Mouse (Mus musculus) hindbrain, embryonic 16.5 days (tissue): ENCODE measurements at regions not wholly inside any gene's neighbourhood (a gene's known extent, or its start where the extent isn't known, plus 50 kb on each side); places are given as distances from the start of the nearest gene placed in this dataset.
A peak's percentile ranks its signal among the peaks of the same experiment; 100 is the strongest.

Source experiments
- ATAC-seq: fragments of 200-750 bp; cut with Nextera tagmentation; 2 replicates; pipeline ENCODE4 v1.8.0; 2017; ENCODE audit warnings: moderate TSS enrichment, moderate library complexity
- H3K27ac ChIP-seq: fragments of 300-500 bp; sonication (generic); 2 replicates; pipeline ENCODE4 v1.5.1; 2014; ENCODE audit warnings: low read depth, mild to moderate bottlenecking, control low read depth, low read length, moderate library complexity
- H3K27me3 ChIP-seq: fragments of 300-500 bp; sonication (generic); replicated peaks from 2 replicates; pipeline ENCODE4 v1.6.1; 2014; ENCODE audit warnings: low read length; ENCODE audit not compliant: control insufficient read depth, insufficient read depth
- H3K36me3 ChIP-seq: fragments of 300-500 bp; sonication (generic); 2 replicates; pipeline ENCODE4 v1.6.1; 2014; ENCODE audit warnings: mild to moderate bottlenecking, low read length, moderate library complexity, mixed read lengths; ENCODE audit not compliant: control insufficient read depth, insufficient read depth
- H3K4me1 ChIP-seq: fragments of 300-500 bp; sonication (generic); 2 replicates; pipeline ENCODE4 v1.6.1; 2014; ENCODE audit warnings: low read depth, low read length; ENCODE audit not compliant: control insufficient read depth, insufficient read depth
- H3K4me2 ChIP-seq: fragments of 300-500 bp; sonication (generic); 2 replicates; pipeline ENCODE4 v1.6.1; 2014; ENCODE audit warnings: mild to moderate bottlenecking, low read length, control low read depth, moderate library complexity
- H3K4me3 ChIP-seq: fragments of 300-500 bp; sonication (generic); 2 replicates; pipeline ENCODE4 v1.5.1; 2014; ENCODE audit warnings: mild to moderate bottlenecking, low read length, control low read depth, moderate library complexity
- H3K9ac ChIP-seq: fragments of 300-500 bp; sonication (generic); 2 replicates; pipeline ENCODE4 v1.6.1; 2014; ENCODE audit warnings: low read depth, mild to moderate bottlenecking, control low read depth, low read length, moderate library complexity
- H3K9me3 ChIP-seq: fragments of 300-500 bp; sonication (generic); 2 replicates; pipeline ENCODE4 v1.6.1; 2014; ENCODE audit warnings: mild to moderate bottlenecking, low read length, moderate library complexity; ENCODE audit not compliant: control insufficient read depth
- WGBS: fragments of 180-500 bp; shearing (Covaris S2); extraction: QIAGEN DNeasy Blood & Tissue Kit; methylation state at CpG from one replicate; pipeline ENCODE4 v1.1.7; 2014; 5-methylcytosine and 5-hydroxymethylcytosine counted together

DNA sequence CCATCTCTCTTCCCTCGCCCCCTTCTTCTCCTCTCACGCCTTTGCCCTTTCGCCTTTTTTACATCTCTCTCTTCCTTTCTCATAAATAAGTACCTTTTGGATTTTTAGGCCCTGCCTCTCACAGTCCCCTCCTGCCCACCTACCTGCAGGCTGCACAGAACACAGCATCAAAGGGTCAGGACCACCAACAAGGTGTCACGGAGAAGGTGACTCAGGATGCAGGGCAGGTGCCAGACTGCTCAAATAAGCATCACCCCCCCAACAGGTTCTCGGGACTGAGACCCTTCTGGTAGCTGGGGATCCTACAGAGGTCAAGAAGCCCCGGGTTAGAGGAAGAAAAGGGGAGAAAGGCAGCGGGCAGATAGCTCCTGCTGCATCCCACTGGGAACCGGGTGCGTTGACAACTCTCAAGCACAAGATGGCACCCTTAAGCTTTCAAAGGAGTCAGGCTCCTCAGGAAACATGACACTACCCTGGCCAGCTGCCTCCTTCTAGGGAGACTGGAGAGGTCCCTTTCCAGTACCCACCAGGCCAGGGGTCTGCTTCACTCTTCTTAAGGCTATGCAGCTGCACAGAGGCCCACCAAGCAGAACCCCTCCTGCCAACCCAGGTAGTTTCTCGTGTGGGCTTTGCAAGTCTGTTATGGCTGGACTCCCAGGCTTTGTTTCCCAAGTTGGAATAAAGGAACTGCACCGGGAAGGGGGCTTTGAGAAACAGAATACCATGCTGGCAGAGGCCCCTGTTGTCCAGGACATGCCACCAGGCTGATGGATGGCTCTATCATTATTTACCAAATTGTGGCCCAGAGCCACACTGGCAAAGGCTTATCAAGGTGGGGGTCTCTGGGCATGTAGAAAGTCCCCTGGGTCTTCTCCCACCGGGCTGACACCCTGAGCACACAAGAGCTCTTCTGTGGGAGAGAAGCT, 120.9 kb upstream of the Mki67 start:
- no peak overlapping the region for H3K27ac ChIP-seq
- peaks cover 6% of the 10 kb centered on the region for H3K4me1 ChIP-seq
- H3K4me2 ChIP-seq: no peak overlapping the region
- ATAC-seq: peak; percentile 87
- 32% methylated on average over 12 of the region's 12 CpGs for WGBS
- peak overlapping the region; percentile 29; the same call in 1 of the 2 replicates for H3K9ac ChIP-seq
- H3K27me3 ChIP-seq: no peaks in the 10 kb centered on the region
- H3K4me3 ChIP-seq: no peak overlapping the region
- H3K36me3 ChIP-seq: no peaks in the 10 kb centered on the region
- H3K9me3 ChIP-seq: no peaks in the 10 kb centered on the region

DNA sequence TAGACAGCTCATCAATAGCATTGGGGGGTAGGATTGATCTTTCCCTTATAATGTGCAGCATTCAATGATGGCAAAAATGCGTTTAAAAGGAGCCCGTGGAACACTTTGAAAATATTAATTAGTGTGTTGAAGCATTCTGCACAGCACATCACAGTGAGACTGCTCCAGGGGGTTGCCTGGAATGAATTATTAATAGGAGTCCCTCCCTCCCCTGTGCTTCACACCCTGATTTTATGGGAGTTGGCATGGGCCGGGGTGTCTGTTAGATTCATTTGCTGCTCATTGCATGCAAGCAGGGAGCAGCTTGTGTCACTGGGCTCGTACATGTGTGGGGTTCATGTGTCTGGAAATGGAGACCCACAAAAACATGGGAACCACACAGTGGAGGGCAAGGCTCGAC, 127.9 kb upstream of the Mki67 start:
- no peak overlapping the region for H3K4me2 ChIP-seq
- H3K36me3 ChIP-seq: no peaks in the 10 kb centered on the region
- ATAC-seq: no peak
- H3K4me3 ChIP-seq: no peak overlapping the region
- no peaks in the 10 kb centered on the region for H3K9me3 ChIP-seq
- no peaks in the 10 kb centered on the region for H3K27me3 ChIP-seq
- H3K27ac ChIP-seq: no peak overlapping the region
- 49% methylated on average over 5 of the region's 5 CpGs for WGBS
- peaks cover 3% of the 10 kb centered on the region for H3K4me1 ChIP-seq
- H3K9ac ChIP-seq: no peak overlapping the region

DNA sequence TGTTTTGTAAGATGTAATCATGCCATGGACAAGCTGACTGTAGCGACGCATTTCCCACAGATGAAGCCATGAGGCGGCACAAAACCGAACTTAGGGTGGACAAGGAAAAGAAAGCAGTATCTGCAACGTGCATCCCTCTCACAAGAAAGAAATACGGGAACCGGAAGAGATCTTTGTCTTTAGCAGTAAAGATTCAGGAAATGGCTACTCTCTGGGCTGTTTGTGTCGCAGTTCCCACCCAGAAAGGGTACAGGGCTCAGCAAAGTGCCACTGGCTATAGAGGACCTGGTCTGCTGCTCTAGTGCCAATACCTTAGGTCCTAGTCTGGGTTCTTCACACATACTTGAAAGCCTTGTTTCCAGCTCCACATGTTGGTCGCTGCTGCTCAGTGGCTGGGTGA, 131.1 kb upstream of the Mki67 start:
- no peaks in the 10 kb centered on the region for H3K9me3 ChIP-seq
- no peak overlapping the region for H3K4me3 ChIP-seq
- peaks cover 3% of the 10 kb centered on the region for H3K4me1 ChIP-seq
- no peaks in the 10 kb centered on the region; the same call in 1 of the 2 replicates for H3K27me3 ChIP-seq
- H3K4me2 ChIP-seq: no peak overlapping the region
- H3K36me3 ChIP-seq: no peaks in the 10 kb centered on the region
- WGBS: 77% methylated on average over 9 of the region's 9 CpGs
- H3K27ac ChIP-seq: 0 out of 2 replicates have a peak overlapping the region, but pooled peaks have one; percentile 18
- H3K9ac ChIP-seq: no peak overlapping the region
- no peak for ATAC-seq

DNA sequence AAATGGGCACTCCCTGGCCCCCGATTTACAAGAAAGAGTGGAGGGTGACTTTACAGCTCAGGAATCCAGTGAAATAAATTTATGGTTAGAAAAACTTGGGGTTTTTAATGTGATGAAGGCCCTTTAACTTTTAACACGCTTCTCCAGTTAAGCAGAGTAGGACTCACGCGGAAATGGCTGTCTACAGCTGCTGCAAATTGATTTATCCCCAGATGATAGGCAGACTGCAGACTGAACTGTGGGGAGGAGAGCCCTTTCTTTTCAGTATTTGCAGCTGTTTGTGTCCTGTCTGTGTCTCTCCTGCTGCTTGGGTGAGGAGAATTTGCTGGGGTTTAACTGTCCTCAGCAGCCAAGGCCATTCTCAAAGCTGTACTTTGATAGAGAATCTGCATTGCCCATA, 132.0 kb upstream of the Mki67 start:
- no peaks in the 10 kb centered on the region; the same call in 1 of the 2 replicates for H3K27me3 ChIP-seq
- no peaks in the 10 kb centered on the region for H3K9me3 ChIP-seq
- H3K4me2 ChIP-seq: no peak overlapping the region
- WGBS: 63% methylated on average over 4 of the region's 4 CpGs
- no peak overlapping the region for H3K27ac ChIP-seq
- no peak overlapping the region for H3K4me3 ChIP-seq
- no peak overlapping the region for H3K9ac ChIP-seq
- H3K36me3 ChIP-seq: no peaks in the 10 kb centered on the region
- no peak for ATAC-seq
- H3K4me1 ChIP-seq: peaks cover 3% of the 10 kb centered on the region

DNA sequence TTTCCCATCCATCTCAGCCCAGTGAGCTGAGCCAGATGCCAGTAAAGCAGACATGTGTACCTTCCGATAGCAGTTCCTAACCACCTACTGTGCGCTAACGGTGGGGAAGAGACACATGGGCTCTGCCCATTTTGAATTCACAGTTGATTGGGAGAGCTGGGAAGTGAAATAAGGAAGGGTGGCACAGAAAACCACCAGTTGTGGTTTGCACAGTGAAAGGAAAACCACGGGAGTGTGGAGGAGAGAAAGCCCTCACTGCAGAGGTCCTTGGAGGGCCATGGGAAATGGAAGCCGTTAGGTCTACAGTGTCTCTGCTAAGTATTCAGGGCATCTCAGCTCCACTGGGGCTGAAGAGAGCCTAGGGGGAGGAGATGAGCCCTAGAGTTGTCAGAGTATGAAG, 132.7 kb upstream of the Mki67 start:
- Histone ChIP-seq H3K4me3 (no peak overlapping the region), H3K4me2 (no peak overlapping the region), H3K9ac (no peak overlapping the region), H3K36me3 (no peaks in the 10 kb centered on the region), H3K4me1 (peaks cover 9% of the 10 kb centered on the region), H3K27ac (no peak overlapping the region), H3K9me3 (no peaks in the 10 kb centered on the region), H3K27me3 (no peaks in the 10 kb centered on the region; the same call in 1 of the 2 replicates)
- no peak for ATAC-seq
- WGBS: 55% methylated on average over 5 of the region's 5 CpGs

DNA sequence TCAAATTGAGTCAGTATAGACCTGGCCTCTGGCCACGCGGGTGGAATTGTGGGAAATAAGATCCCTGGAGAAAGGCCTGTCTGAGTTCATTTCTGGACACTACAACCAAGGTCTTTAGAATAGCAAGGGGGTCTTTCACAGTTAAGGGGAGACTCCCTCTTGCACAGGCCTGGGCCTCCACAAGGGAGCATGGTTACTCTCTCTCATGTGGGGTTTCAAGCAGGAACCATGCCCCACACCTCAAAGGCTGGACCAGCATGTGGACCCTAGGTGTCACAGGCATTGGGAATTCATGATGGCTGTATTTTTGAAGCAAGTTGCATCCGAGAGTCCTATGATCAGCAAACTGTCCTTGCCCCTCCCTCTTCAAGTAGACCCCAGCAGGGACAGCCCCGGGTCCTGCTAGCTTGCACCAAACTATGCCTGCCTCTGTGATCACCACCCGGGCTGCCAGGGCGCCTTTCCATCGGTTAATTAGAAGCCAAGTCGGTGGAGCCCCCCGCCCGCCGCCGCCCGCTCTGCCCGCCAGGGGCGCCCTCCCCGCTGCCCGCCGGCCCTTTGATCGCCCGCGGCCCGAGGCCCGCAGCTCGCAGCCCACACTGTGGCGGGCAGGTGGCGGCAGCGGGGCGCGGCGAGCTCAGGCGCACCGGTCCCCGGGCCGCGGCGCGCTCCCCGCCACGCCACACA, 137.1 kb upstream of the Mki67 start:
- Histone ChIP-seq H3K9me3 (no peaks in the 10 kb centered on the region), H3K27me3 (no peaks in the 10 kb centered on the region; the same call in 1 of the 2 replicates), H3K4me2 (peak overlapping the region; percentile 77), H3K4me3 (peak overlapping the region; percentile 41), H3K4me1 (peaks cover 10% of the 10 kb centered on the region), H3K27ac (no peak overlapping the region), H3K36me3 (no peaks in the 10 kb centered on the region), H3K9ac (peak overlapping the region; percentile 62)
- 5% methylated on average over 39 of the region's 39 CpGs for WGBS
- peak; percentile 74 for ATAC-seq

DNA sequence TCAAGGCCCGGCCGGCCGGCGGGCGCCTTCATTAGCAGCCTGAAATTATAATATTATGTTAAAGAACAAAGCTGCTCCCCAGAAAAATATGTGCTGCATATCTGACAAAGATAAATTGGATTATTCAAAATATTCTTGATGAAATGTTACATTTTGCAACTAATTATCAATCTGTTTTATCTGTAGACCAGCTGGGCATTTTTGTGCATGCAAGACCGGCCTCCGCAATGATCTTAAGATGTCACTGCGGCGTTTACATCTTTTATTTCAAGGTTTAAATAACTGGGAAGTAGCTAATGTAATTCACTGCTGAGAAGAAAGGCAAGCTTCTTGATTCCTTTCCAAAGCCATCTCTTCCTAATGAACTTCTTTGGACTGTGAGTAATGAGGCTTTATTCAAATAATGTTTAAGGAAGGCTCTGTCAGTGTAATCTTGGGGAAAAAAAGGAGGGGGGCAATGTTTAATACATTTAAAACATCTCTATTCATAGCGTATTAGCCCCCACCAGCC, 137.7 kb upstream of the Mki67 start:
- Histone ChIP-seq H3K9ac (peak overlapping the region; percentile 62), H3K4me1 (peaks cover 10% of the 10 kb centered on the region), H3K27ac (no peak overlapping the region), H3K4me3 (peak overlapping the region; percentile 41), H3K27me3 (no peaks in the 10 kb centered on the region; the same call in 1 of the 2 replicates), H3K9me3 (no peaks in the 10 kb centered on the region), H3K4me2 (peak overlapping the region; percentile 77), H3K36me3 (no peaks in the 10 kb centered on the region)
- 7% methylated on average over 10 of the region's 10 CpGs for WGBS
- no peak for ATAC-seq

DNA sequence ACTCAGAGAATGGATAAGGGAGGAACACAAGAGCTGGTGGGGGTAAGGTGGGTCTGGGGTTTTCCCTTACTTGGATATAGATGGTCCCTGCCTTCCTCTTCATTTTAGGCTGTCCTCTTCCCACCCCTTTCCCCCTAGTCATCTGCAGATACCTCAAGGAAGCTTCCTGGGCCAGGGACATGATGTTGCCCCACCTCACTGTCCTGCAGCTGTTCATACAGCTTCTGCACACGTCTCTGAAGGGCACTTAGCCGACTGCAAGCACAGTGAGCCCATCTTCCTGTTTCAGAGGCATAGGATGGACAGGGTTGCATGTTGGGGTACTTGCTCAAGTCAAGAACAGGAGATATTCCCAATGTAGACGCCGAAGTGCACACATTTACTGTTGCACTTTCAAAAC, 144.1 kb upstream of the Mki67 start:
- no peaks in the 10 kb centered on the region; the same call in 1 of the 2 replicates for H3K27me3 ChIP-seq
- ATAC-seq: no peak
- no peak overlapping the region for H3K4me3 ChIP-seq
- no peak overlapping the region for H3K9ac ChIP-seq
- H3K27ac ChIP-seq: no peak overlapping the region
- 71% methylated on average over 4 of the region's 4 CpGs for WGBS
- H3K9me3 ChIP-seq: no peaks in the 10 kb centered on the region
- no peaks in the 10 kb centered on the region for H3K36me3 ChIP-seq
- no peak overlapping the region for H3K4me2 ChIP-seq
- peaks cover 9% of the 10 kb centered on the region for H3K4me1 ChIP-seq
